Mouse (Mus musculus): ENCODE measurements around the gene Srcap.
A peak's percentile ranks its signal among the peaks of the same experiment; 100 is the strongest.
"Not testable (repeated sequence)": the region's sequence is repeated elsewhere in the genome, so short reads cannot be mapped to it uniquely, and the experiment has no call there.

Srcap gene

GRCm38 (mm10) chr7:127491846-127492245, 19.9 kb upstream of the Srcap start:
- no peak for DNase-seq

GRCm38 (mm10) chr7:127494648-127495047, 17.1 kb upstream of the Srcap start:
- no peak for DNase-seq

- no peak for DNase-seq
Measured at GRCm38 (mm10) chr7:127497382-127497781, 14.4 kb upstream of the Srcap start.

GRCm38 (mm10) chr7:127498407-127498806, 13.4 kb upstream of the Srcap start:
- DNase-seq: peak; percentile 53

GRCm38 (mm10) chr7:127508291-127508690, 3.5 kb upstream of the Srcap start:
- DNase-seq: no peak

GRCm38 (mm10) chr7:127509830-127510229, 2.0 kb upstream of the Srcap start:
- not testable (repeated sequence) for DNase-seq

- peak; percentile 38 for DNase-seq
Measured at GRCm38 (mm10) chr7:127511241-127511640, 542 bp upstream of the Srcap start.

GRCm38 (mm10) chr7:127512231-127513015, 640 bp downstream of the Srcap start:
- DNase-seq: peak; percentile 95

- no peak for DNase-seq
Measured at GRCm38 (mm10) chr7:127513016-127513390, 1.2 kb downstream of the Srcap start.

- no peak for DNase-seq
Measured at GRCm38 (mm10) chr7:127513781-127514180, 2.0 kb downstream of the Srcap start.

- no peak for DNase-seq
Measured at GRCm38 (mm10) chr7:127515846-127516245, 4.1 kb downstream of the Srcap start.

- no peak for DNase-seq
Measured at GRCm38 (mm10) chr7:127516344-127516743, 4.6 kb downstream of the Srcap start.

GRCm38 (mm10) chr7:127519284-127519683, 7.5 kb downstream of the Srcap start, which contains the start of gene Gm42715:
Gene Gm42715 (plus strand): TSS chr7:127519584.
- no peak for DNase-seq

GRCm38 (mm10) chr7:127541671-127542070, 29.9 kb downstream of the Srcap start:
- no peak for DNase-seq

GRCm38 (mm10) chr7:127549116-127549835, 37.5 kb downstream of the Srcap start:
- no peak for DNase-seq

GRCm38 (mm10) chr7:127551558-127551957, 39.8 kb downstream of the Srcap start:
- no peak for DNase-seq

GRCm38 (mm10) chr7:127560580-127560979, 48.8 kb downstream of the Srcap start:
- DNase-seq: no peak

GRCm38 (mm10) chr7:127561340-127561858, 49.6 kb downstream of the Srcap start, which contains the start of gene Tmem265:
Gene Tmem265 (plus strand): TSS chr7:127561390.
- no peak for DNase-seq

GRCm38 (mm10) chr7:127564381-127565150, 52.8 kb downstream of the Srcap start:
- DNase-seq: no peak

GRCm38 (mm10) chr7:127572895-127573471, 61.2 kb downstream of the Srcap start, which contains the start of gene Phkg2:
Gene Phkg2 (plus strand): TSS chr7:127573340.
- DNase-seq: peak; percentile 96

- no peak for DNase-seq
Measured at GRCm38 (mm10) chr7:127573503-127574008, 61.8 kb downstream of the Srcap start.

- DNase-seq: no peak
Measured at GRCm38 (mm10) chr7:127574115-127574514, 62.3 kb downstream of the Srcap start.

All from embryo, embryonic 11 days (tissue).